Mouse (Mus musculus) heart, adult 2 months (tissue): ENCODE measurements around the gene Slc47a1.

Experiments used
- CTCF ChIP-seq: fragments of 200-600 bp; IDR thresholded peaks from 2 replicates; pipeline ENCODE4 v1.8.1; 2022; ENCODE audit warnings: antibody characterized with exemption, mild to moderate bottlenecking, moderate library complexity
- EP300 ChIP-seq: fragments of 200-500 bp; IDR thresholded peaks from 2 replicates; pipeline ENCODE4 v1.6.1; 2011; ENCODE audit warnings: low read depth, low read length, control low read depth; ENCODE audit not compliant: insufficient read depth
- POLR2A ChIP-seq: fragments of 200-500 bp; IDR thresholded peaks from 2 replicates; pipeline ENCODE4 v1.6.1; 2011; ENCODE audit warnings: mild to moderate bottlenecking, low read depth, low read length, control low read depth; ENCODE audit not compliant: insufficient read depth

GRCm38 (mm10) chr11:61361515-61362190 is 16.5 kb downstream of the Slc47a1 start:
- no peak for TF ChIP-seq CTCF
- 0 out of 2 replicates have a peak, but pooled peaks have one; percentile 30 for TF ChIP-seq POLR2A
- TF ChIP-seq EP300: no peak
